Mouse (Mus musculus): ENCODE data around the gene Ryr2. TPM values are rescaled to one million over a fixed set of nuclear protein-coding genes. Genes with fewer than 3 reads are reported as not detected.
"Not testable (repeated sequence)": the region's sequence is repeated elsewhere in the genome, so short reads cannot be mapped to it uniquely, and the experiment has no call there.

The Ryr2 gene
- polyA plus RNA-seq, 1 experiment = 68.6 TPM

DNA sequence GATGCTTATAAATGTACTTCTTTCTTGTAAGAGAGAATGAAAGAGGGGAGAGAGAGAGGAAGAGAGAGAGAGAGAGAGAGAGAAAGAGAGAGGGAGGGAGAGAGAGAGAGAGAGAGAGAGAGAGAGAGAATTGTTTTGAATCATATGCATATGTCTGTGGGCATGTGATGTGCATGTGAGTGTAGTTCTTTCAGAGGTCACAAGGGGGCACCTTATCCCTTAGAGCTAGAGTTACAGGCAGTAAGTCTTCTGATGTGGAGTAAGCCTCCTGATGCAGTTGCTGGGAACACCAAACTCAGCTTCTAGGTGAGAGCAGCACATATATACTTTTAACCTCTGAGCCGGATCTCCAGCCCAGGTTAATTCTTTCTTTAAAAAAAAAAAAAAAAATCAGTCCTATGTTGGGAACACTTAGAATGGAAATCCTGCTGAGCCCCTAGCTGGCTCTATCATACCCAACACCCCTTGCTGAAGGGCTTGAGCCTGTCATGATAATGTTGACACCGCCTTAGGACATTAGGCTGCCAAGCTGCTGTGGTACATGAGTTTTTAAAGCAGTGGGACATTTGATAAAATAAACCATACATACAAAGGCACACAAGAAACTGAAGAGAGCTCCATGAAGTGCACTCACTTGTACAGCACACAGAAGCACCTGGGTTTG is 281.1 kb downstream of the Ryr2 start:
- peak in 1 of 2 experiments; percentile 31 for DNase-seq (ENCODE audit: extremely low spot score in 1 of 2, low spot score in 1 of 2)

GRCm38 (mm10) chr13:11818723-11819122 is 288.0 kb downstream of the Ryr2 start:
- DNase-seq (ENCODE audit: extremely low spot score in 1 of 2, low spot score in 1 of 2) = no peak

DNA sequence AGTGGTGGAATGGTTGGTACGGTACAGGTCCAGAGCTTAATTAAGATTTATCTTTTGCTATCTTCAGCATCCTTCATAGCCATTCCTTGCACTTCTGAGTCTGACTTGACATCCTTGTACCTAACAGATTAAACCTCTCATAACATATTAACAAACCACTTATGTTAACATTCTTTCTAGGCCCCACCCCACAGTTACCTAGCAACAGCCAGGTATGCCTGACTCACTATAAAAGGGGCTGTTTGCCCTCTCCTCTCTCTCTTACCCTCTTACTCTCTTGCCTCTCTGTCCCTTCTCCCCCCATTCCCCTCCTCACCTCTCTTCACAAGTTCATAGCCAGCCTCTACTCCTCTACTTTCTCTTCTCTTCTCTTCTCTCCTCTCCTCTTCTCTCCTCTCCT is 297.4 kb downstream of the Ryr2 start:
- DNase-seq (ENCODE audit: extremely low spot score in 1 of 2, low spot score in 1 of 2) = not testable (repeated sequence)

GRCm38 (mm10) chr13:11792536-11792935 is 314.2 kb downstream of the Ryr2 start:
- DNase-seq (ENCODE audit: extremely low spot score in 1 of 2, low spot score in 1 of 2) = no peak

GRCm38 (mm10) chr13:11790536-11790935 is 316.2 kb downstream of the Ryr2 start:
- DNase-seq (ENCODE audit: extremely low spot score in 1 of 2, low spot score in 1 of 2) = no peak

DNA sequence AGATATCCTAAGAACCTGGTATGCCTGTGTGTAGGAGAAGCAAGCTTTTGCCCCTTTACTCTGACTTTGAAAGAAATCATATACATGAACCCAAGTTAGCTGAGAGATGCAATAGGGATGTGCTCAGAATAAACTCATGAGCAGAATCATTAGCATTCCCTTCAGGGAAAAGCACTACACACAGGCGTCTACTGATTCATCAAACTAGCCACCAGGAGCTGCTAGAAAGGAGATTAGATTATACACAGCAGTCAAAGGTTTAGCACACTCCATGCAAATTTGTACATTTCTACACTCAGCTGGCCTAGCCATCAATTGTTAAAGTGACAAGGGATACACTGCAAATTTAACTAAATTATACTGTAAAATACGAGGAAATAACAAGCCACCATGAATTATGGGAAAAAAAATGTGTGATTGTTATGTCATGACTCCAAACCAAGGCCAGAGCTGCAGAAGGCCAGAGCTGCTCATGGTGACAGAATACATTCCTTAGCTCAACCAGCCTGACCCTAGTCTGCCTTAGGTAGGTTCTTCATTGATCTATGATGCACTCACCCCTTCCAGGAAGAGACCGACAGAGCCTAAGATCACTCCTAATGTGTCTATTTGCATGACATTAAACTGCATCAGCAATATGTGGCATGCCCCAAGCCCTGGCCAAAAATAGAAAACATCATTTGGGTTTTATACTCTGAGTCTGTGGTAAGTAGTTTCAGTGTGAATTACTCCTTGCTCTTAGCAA is 324.2 kb downstream of the Ryr2 start:
- DNase-seq (ENCODE audit: extremely low spot score in 1 of 2, low spot score in 1 of 2) = no peak

DNA sequence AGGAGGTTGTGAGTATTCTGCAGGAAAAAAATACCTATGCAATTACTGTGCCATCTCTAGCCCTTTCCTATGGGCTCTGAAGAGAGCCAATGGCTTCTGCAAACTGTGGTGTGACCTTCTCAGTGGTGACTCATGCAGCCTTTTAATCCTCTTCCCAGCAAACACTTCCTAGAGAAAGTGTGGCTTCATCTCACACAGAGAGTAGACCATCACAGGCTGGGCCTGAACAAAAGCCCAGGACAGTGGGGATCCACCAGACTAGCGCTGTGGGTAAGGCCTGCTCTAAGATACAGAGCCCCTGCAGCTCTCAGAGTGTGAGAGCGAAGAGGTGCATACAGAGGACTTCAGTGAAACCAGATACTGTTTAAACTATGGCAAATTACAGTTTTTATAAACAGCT is 325.7 kb downstream of the Ryr2 start:
- DNase-seq (ENCODE audit: extremely low spot score in 1 of 2, low spot score in 1 of 2) = no peak

DNA sequence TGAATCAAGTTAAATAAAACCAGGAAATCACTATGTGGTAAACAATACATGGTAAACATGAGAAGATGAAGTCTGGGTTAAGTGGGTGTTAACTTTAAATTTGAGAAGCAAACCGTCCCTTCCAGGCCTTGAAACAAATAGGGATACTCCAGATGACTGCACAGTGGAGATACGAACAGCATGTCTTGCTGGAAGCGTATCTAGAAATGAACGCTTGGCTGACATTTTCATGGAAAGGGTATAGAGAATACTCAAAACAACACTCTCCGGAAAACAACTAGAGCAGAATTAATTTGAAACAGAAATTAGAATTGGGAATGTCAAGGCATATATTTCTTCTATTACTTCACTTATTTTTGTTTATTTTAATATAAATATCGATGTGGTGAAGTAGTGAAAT is 329.0 kb downstream of the Ryr2 start:
- DNase-seq (ENCODE audit: extremely low spot score in 1 of 2, low spot score in 1 of 2) = no peak

DNA sequence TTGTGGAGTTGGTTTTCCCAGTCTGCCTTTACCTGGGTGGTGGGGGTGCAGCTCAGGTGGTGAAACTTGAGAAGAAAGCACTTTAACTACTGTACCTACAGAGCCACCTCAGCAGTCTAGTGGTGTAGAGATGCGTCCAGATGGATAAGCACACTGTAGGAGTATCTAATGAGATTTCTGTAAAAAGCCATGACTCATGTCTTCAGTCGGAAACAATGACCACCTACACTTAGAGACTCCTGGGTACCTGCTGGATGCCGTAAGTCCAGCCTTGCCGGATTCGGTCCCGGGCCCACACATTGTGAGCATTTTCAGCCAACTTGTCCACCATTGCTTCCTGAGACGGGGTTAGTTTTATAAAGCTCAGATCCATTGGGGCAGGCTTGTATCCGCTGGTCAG is 334.6 kb downstream of the Ryr2 start:
- DNase-seq (ENCODE audit: extremely low spot score in 1 of 2, low spot score in 1 of 2) = no peak

DNA sequence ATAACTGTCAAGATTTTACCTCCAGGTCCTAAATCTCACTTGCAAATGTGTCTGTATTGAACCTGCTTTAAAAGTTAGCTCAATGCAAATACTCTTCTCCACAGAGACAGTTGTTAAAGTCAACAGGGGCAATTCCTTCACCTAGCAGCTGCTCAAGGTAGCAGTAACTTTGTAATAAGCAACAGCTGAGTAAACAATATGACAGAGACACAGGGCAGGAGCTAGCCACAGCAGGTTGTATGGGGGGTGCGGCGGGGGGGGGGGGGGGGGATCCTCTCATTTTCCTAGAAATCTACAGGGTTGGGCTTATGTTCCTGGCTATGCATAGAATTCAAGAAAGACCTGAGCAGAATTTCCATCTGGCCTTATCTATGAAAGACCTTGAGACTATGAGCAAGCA is 339.8 kb downstream of the Ryr2 start:
- DNase-seq (ENCODE audit: extremely low spot score in 1 of 2, low spot score in 1 of 2) = no peak

GRCm38 (mm10) chr13:11763925-11764324 is 342.8 kb downstream of the Ryr2 start:
- DNase-seq (ENCODE audit: extremely low spot score in 1 of 2, low spot score in 1 of 2) = peak in 1 of 2 experiments; percentile 57

DNA sequence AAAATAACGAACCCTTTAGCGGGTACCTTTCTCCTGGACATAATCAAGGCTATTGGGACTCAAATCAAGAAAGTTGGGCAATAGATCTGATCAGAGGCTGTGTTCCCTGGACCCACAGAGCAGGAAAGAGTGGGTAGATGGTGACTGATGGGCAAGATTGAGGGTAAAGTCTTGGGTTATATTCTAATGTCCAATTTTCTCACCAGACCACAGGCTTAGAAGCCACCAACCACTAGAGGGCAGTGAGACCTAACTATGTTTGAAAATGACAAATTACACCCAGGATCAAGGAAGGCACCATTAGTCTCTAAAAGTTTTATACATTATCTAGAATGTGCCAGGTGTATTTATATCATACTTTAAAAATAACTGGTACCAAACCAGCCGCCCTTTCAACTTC is 343.6 kb downstream of the Ryr2 start:
- peak in 1 of 2 experiments; percentile 76 for DNase-seq (ENCODE audit: extremely low spot score in 1 of 2, low spot score in 1 of 2)

GRCm38 (mm10) chr13:11757894-11758293 is 348.9 kb downstream of the Ryr2 start:
- peak in 1 of 2 experiments; percentile 25 for DNase-seq (ENCODE audit: extremely low spot score in 1 of 2, low spot score in 1 of 2)

DNA sequence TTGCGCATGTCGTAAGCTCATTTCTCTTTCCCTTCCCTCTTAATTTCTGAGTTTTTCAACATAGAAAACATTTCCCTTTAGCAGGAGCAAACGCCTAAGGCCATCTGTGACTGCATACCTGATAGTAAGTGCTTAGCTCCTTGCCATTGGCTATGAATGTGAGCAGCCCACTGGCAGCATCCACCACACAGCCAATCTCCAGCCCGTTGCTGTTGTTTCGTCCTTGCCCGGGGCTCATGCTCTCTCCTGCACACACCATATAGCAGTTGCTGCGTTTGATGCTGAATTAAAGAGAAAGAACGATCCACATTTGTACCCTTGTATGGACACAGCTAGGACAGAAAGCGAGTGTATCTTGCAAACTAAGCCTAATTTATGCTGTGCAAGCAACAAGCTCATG is 361.3 kb downstream of the Ryr2 start:
- DNase-seq (ENCODE audit: extremely low spot score in 1 of 2, low spot score in 1 of 2) = no peak

DNA sequence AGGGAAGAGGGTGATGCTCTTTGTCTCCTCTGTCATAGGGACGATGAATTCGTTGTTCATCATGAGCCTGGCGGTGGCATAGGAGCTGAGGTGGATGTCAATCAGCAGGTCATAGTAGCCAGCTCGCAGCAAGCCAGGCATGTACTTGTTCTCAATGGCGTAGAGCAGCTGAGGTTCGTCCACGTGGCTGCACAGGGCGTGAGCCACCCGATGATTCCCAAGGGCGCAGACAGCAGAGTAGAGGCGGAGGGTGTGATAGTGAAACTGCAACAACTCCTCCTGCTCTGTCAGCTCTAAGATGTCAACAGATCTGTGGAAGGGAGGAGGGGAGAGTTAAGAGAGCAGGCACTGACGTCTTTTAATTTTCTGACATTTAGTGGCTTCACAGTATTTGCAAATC is 368.5 kb downstream of the Ryr2 start:
- DNase-seq (ENCODE audit: extremely low spot score in 1 of 2, low spot score in 1 of 2) = peak in 1 of 2 experiments; percentile 39

DNA sequence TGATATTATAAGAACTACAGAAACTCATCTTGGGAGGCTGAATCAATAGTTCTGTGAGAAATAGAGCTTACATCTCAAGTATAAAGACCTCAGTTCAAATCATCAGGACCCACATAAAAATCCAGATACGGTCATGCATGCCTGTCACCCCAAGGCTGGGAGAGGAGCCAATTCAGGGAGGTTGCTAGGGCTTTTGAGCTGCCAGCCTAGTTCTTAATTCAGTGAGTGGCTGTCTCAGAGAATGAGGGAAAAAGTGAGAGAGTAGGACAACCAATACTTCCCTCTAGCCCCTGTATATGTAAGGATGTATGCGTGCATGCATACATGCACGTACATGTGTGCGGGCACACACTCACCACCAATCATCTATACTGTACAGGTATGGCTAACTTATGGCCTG is 390.5 kb downstream of the Ryr2 start:
- DNase-seq (ENCODE audit: extremely low spot score in 1 of 2, low spot score in 1 of 2) = no peak

- DNase-seq (ENCODE audit: extremely low spot score in 1 of 2, low spot score in 1 of 2) = no peak
Measured at GRCm38 (mm10) chr13:11709708-11710471, 396.9 kb downstream of the Ryr2 start.

GRCm38 (mm10) chr13:11701721-11702120 is 405.0 kb downstream of the Ryr2 start:
- no peak for DNase-seq (ENCODE audit: extremely low spot score in 1 of 2, low spot score in 1 of 2)

DNA sequence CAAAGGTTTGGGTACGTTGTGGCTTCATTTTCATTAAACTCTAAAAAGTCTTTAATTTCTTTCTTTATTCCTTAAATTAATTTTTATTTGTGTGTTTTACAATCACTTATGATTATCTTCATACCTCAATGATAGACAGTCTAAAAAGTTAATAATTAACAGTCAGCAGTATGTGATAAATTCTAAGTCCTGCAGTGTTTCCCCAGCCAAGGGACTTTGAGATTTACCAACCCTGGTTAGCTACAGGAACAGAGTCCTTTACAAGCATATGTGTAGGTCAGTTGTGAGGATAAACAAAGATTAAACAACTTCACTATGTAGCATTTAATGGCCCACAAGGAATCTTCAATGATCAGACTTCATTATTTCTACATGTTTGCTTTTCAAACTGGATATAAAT is 410.2 kb downstream of the Ryr2 start:
- no peak for DNase-seq (ENCODE audit: extremely low spot score in 1 of 2, low spot score in 1 of 2)

DNA sequence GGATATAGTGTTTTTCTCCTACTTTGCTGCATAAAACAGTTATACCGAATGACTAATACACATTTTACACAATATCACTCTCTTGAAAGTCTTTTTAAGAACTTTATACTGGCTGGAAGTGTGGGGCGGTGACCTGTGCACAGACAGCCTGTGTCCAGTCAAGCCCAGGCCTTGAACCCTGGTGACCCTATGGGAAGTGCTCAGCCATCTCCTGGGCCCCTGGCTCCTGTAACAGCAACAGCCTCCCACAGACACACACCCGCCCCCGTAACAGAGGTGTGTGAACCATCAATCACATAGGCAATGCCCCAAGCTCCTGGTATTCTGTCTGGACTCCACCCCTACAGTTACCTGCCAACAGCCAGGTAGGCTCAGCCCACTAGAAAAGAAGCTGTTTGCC is 424.9 kb downstream of the Ryr2 start:
- DNase-seq (ENCODE audit: extremely low spot score in 1 of 2, low spot score in 1 of 2) = no peak

GRCm38 (mm10) chr13:11662815-11663214 is 443.9 kb downstream of the Ryr2 start:
- DNase-seq (ENCODE audit: extremely low spot score in 1 of 2, low spot score in 1 of 2) = peak in 1 of 2 experiments; percentile 10

Data from frontal cortex, adult 2 months (tissue).